Mouse (Mus musculus) stomach, postnatal 0 days (tissue): ENCODE results near the gene Cyb561d2. TPM values are rescaled to one million over a fixed set of nuclear protein-coding genes. Genes with fewer than 3 reads are reported as not detected.
A peak's percentile ranks its signal among the peaks of the same experiment; 100 is the strongest.
"Not testable (repeated sequence)": the region's sequence is repeated elsewhere in the genome, so short reads cannot be mapped to it uniquely, and the experiment has no call there.

ENCODE experiments used
- ATAC-seq: fragments of 200-750 bp; cut with Nextera tagmentation; 2 replicates; pipeline ENCODE4 v1.8.0; 2017; ENCODE audit not compliant: low FRiP score, low TSS enrichment
- DNase-seq: peaks from one replicate; pipeline ENCODE4 v3.0.0-alpha.2; 2016; ENCODE audit warnings: low spot score
- H3K27ac ChIP-seq: fragments of 300-500 bp; sonication (generic); replicated peaks from 2 replicates; pipeline ENCODE4 v1.5.1; 2014; ENCODE audit warnings: mild to moderate bottlenecking, control low read depth
- H3K27me3 ChIP-seq: fragments of 300-500 bp; sonication (generic); 2 replicates; pipeline ENCODE4 v1.6.1; 2014; ENCODE audit warnings: low read length; ENCODE audit not compliant: control insufficient read depth, insufficient read depth
- H3K36me3 ChIP-seq: fragments of 300-500 bp; sonication (generic); 2 replicates; pipeline ENCODE4 v1.6.1; 2014; ENCODE audit warnings: low read length, mixed read lengths; ENCODE audit not compliant: control insufficient read depth, insufficient read depth
- H3K4me1 ChIP-seq: fragments of 300-500 bp; sonication (generic); replicated peaks from 2 replicates; pipeline ENCODE4 v1.6.1; 2014; ENCODE audit warnings: antibody characterized with exemption; ENCODE audit not compliant: control insufficient read depth, insufficient read depth
- H3K4me2 ChIP-seq: fragments of 300-500 bp; sonication (generic); replicated peaks from 2 replicates; pipeline ENCODE4 v1.6.1; 2014; ENCODE audit warnings: low read depth, mild to moderate bottlenecking, control low read depth, moderate library complexity
- H3K4me3 ChIP-seq: fragments of 300-500 bp; sonication (generic); 2 replicates; pipeline ENCODE4 v1.5.1; 2014; ENCODE audit warnings: low read depth, low read length, control low read depth
- H3K9ac ChIP-seq: fragments of 300-500 bp; sonication (generic); 2 replicates; pipeline ENCODE4 v1.6.1; 2014; ENCODE audit warnings: mild to moderate bottlenecking, low read length, control low read depth, mixed read lengths
- H3K9me3 ChIP-seq: fragments of 300-500 bp; sonication (generic); 2 replicates; pipeline ENCODE4 v1.6.1; 2016; ENCODE audit warnings: low read length; ENCODE audit not compliant: control insufficient read depth
- CTCF ChIP-seq: IDR thresholded peaks from 2 replicates; pipeline ENCODE4 v1.5.1; 2016; ENCODE audit warnings: antibody characterized with exemption, low read depth, mild to moderate bottlenecking, moderate library complexity
- EP300 ChIP-seq: optimal IDR thresholded peaks from 2 replicates; pipeline ENCODE3; 2016; ENCODE audit warnings: antibody characterized with exemption
- WGBS: fragments of 180-500 bp; shearing (Covaris S2); extraction: QIAGEN DNeasy Blood & Tissue Kit; methylation state at CpG from one replicate; pipeline ENCODE4 v1.1.7; 2014; 5-methylcytosine and 5-hydroxymethylcytosine counted together
- polyA plus RNA-seq: library from polyadenylated mRNA; unstranded; fragments of >200 nt; fragmentation: Nextera tagmentation; extraction: Ambion mirVana; gene quantifications from 2 replicates; pipeline ENCODE4 v1.2.1, GENCODE M21; 2015

The Cyb561d2 gene
- polyA plus RNA-seq, 1 experiment from 2014 or later, result 28.2 TPM

GRCm38 (mm10) chr9:107566041-107566709 lies 24.2 kb upstream of the Cyb561d2 start:
- ATAC-seq (no peak), DNase-seq (peak; percentile 90)
- Histone ChIP-seq H3K4me2 (no peak overlapping the region), H3K9ac (no peak overlapping the region), H3K36me3 (peaks cover 10% of the 10 kb centered on the region), H3K4me1 (peaks cover 17% of the 10 kb centered on the region), H3K4me3 (no peak overlapping the region), H3K27ac (peak overlapping the region; percentile 86), H3K9me3 (no peaks in the 10 kb centered on the region), H3K27me3 (no peaks in the 10 kb centered on the region)
- 42% methylated on average over 15 of the region's 15 CpGs for WGBS
- TF ChIP-seq CTCF (peak; percentile 88), EP300 (no peak)

- TF ChIP-seq CTCF, result peak; percentile 60
Observed at GRCm38 (mm10) chr9:107565556-107565955, 23.6 kb upstream of the Cyb561d2 start.

GRCm38 (mm10) chr9:107563029-107563581 lies 21.1 kb upstream of the Cyb561d2 start, which contains the start of gene Tusc2:
Tusc2 (plus strand) TSS chr9:107563255.
- peaks cover 26% of the 10 kb centered on the region for H3K36me3 ChIP-seq

More at GRCm38 (mm10) chr9:107565556-107565955, 23.6 kb upstream of the Cyb561d2 start:
- peaks cover 14% of the 10 kb centered on the region for H3K4me1 ChIP-seq
- DNase-seq, H3K4me2 ChIP-seq, ATAC-seq, H3K4me3 ChIP-seq, H3K27me3 ChIP-seq, H3K9me3 ChIP-seq, H3K9ac ChIP-seq: not testable (repeated sequence)
- peak overlapping the region; percentile 71 for H3K27ac ChIP-seq
- WGBS, result 32% methylated on average over 5 of the region's 5 CpGs
- H3K36me3 ChIP-seq, result peaks cover 10% of the 10 kb centered on the region

GRCm38 (mm10) chr9:107556346-107556745 lies 14.4 kb upstream of the Cyb561d2 start:
- peaks cover 17% of the 10 kb centered on the region for H3K4me1 ChIP-seq
- H3K9me3 ChIP-seq, result no peaks in the 10 kb centered on the region
- no peak for ATAC-seq
- H3K4me3 ChIP-seq, result peak overlapping the region; percentile 69
- peaks cover 28% of the 10 kb centered on the region for H3K36me3 ChIP-seq
- H3K27me3 ChIP-seq, result no peaks in the 10 kb centered on the region
- DNase-seq, result no peak
- TF ChIP-seq EP300 (no peak), CTCF (no peak)
- peak overlapping the region; percentile 31; the same call in 1 of the 2 replicates for H3K9ac ChIP-seq
- H3K4me2 ChIP-seq, result peak overlapping the region; percentile 83
- WGBS, result 56% methylated on average over 3 of the region's 3 CpGs
- H3K27ac ChIP-seq, result peak overlapping the region; percentile 97

More at GRCm38 (mm10) chr9:107563029-107563581, 21.1 kb upstream of the Cyb561d2 start, which contains the start of gene Tusc2:
- ATAC-seq (peak; percentile 94), DNase-seq (peak; percentile 96)
- H3K4me1 ChIP-seq, result peaks cover 6% of the 10 kb centered on the region; the same call in 1 of the 2 replicates
- no peaks in the 10 kb centered on the region for H3K9me3 ChIP-seq
- no peak for TF ChIP-seq EP300
- no peak for TF ChIP-seq CTCF
- no peaks in the 10 kb centered on the region for H3K27me3 ChIP-seq
- 1% methylated on average over 46 of the region's 46 CpGs for WGBS
- H3K4me2 ChIP-seq, result peak within 1 kb of the TSS; percentile 86
- H3K9ac ChIP-seq, result peak within 1 kb of the TSS; percentile 82
- H3K27ac ChIP-seq, result peak within 1 kb of the TSS; percentile 84
- peak within 1 kb of the TSS; percentile 79 for H3K4me3 ChIP-seq

GRCm38 (mm10) chr9:107555701-107556100 lies 13.7 kb upstream of the Cyb561d2 start:
- H3K36me3 ChIP-seq, result peaks cover 25% of the 10 kb centered on the region
- H3K4me1 ChIP-seq, result peaks cover 21% of the 10 kb centered on the region
- no peak for DNase-seq
- no peaks in the 10 kb centered on the region for H3K27me3 ChIP-seq
- WGBS, result 25% methylated on average over 2 of the region's 2 CpGs
- TF ChIP-seq EP300, result no peak
- no peak for TF ChIP-seq CTCF
- peak overlapping the region; percentile 85 for H3K9ac ChIP-seq
- peak overlapping the region; percentile 97 for H3K27ac ChIP-seq
- H3K4me2 ChIP-seq, result peak overlapping the region; percentile 83
- H3K4me3 ChIP-seq, result peak overlapping the region; percentile 69
- no peaks in the 10 kb centered on the region for H3K9me3 ChIP-seq
- ATAC-seq, result no peak

GRCm38 (mm10) chr9:107555031-107555457 lies 13.1 kb upstream of the Cyb561d2 start:
- Histone ChIP-seq H3K9me3 (no peaks in the 10 kb centered on the region), H3K27ac (peak overlapping the region; percentile 97), H3K4me2 (peak overlapping the region; percentile 83), H3K9ac (peak overlapping the region; percentile 85), H3K4me1 (peaks cover 22% of the 10 kb centered on the region), H3K27me3 (no peaks in the 10 kb centered on the region), H3K4me3 (peak overlapping the region; percentile 69), H3K36me3 (peaks cover 25% of the 10 kb centered on the region)
- DNase-seq (peak; percentile 72), ATAC-seq (peak; percentile 9)
- TF ChIP-seq EP300 (no peak), CTCF (no peak; the same call in 1 of the 2 replicates)
- WGBS, result under 1% methylated on average over 23 of the region's 23 CpGs
